ENCODE assay signal across 28 mouse cellular contexts in the genomic region with DNA sequence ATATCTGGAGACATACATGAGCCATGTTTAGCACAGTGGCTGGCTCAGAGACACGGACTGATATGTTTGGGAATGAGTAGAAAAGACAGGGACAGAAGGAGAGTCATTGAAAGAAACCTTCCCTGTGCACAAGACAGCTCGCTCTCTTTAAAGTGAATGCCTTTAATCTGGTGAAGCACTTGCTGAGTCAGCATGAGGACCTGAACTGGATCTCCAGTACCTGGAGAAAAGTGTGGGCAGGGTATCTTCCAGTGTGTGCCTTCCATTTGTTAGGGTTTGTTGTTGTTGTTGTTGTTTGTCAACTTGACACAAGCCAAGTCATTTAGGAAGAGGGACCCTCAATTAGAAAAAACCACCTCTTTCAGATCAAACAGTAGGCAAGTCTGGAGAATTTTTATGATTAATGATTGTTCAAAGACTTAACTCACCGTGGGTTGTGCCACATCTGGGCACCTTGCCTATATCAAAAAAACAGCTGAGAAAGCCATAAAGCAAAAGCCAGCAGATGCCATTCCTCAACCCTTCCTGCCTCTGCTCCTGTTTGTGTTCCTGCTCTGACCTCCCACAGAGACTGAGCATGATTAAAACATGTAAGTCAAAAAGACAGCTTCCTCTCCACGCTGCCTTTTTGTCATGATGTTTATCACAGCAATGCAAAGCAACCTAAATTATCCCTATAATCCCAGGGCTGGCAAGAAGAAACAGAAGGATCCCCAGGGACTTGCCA. TPM values are rescaled to one million over a fixed set of nuclear protein-coding genes. Genes with fewer than 3 reads are reported as not detected.
DNase-seq lines count a peak whose midpoint lies in the region; ATAC-seq and TF ChIP-seq lines count a peak whose summit lies in the region.
"Had no signal": no experiment of that assay in that cellular context is flagged by ENCODE, and none has a peak within 500 bp of the region (broad histone marks: within the 10 kb centered on the region; RNA-seq: fewer than 3 reads in every experiment).

No protein-coding gene starts in this region.

- 11% methylated on average over 4 of the region's 4 CpGs for WGBS in liver, adult 2 months
- 61% methylated on average over 4 of the region's 4 CpGs for WGBS in midbrain, embryonic 15.5 days

- ATAC-seq in midbrain, embryonic 15.5 days (replicated peaks) = no peak
- ATAC-seq: forebrain, embryonic 15.5 days had no signal

- H3K4me2 ChIP-seq in midbrain, embryonic 15.5 days = no peak overlapping the region
- H3K4me2 ChIP-seq: embryonic facial prominence, embryonic 15.5 days; forebrain, embryonic 15.5 days; hindbrain, embryonic 15.5 days; limb, embryonic 12.5 days; neural tube, embryonic 12.5 days had no signal

- no peaks in the 10 kb centered on the region for H3K27me3 ChIP-seq in liver, adult 2 months (ENCODE audit: control insufficient read depth, insufficient read depth, low read length)
- no peaks in the 10 kb centered on the region for H3K27me3 ChIP-seq in midbrain, embryonic 15.5 days (replicated peaks)
- H3K27me3 ChIP-seq: embryonic facial prominence, embryonic 15.5 days; forebrain, embryonic 15.5 days; hindbrain, embryonic 15.5 days; limb, embryonic 12.5 days; megakaryocyte, embryonic 14.5 days; neural tube, embryonic 12.5 days had no signal

- H3K4me1 ChIP-seq in liver, adult 2 months (ENCODE audit: control insufficient read depth, insufficient read depth, low read length) = peaks cover 20% of the 10 kb centered on the region
- no peaks in the 10 kb centered on the region for H3K4me1 ChIP-seq in midbrain, embryonic 15.5 days
- H3K4me1 ChIP-seq: embryonic facial prominence, embryonic 15.5 days; forebrain, embryonic 15.5 days; heart, embryonic 10.5 days; hindbrain, embryonic 15.5 days; limb, embryonic 12.5 days; megakaryocyte, embryonic 14.5 days; neural tube, embryonic 12.5 days had no signal

- no peak for TF ChIP-seq POLR2A in liver, adult 2 months (IDR thresholded peaks at IDR 0.05; ENCODE audit: extremely low read depth, insufficient read depth, low read length)

- peaks cover 20% of the 10 kb centered on the region for H3K36me3 ChIP-seq in liver, adult 2 months (ENCODE audit: control insufficient read depth, insufficient read depth, low read length)
- H3K36me3 ChIP-seq in midbrain, embryonic 15.5 days (replicated peaks) = no peaks in the 10 kb centered on the region
- H3K36me3 ChIP-seq: embryonic facial prominence, embryonic 15.5 days; forebrain, embryonic 15.5 days; heart, embryonic 10.5 days; hindbrain, embryonic 15.5 days; limb, embryonic 12.5 days; neural tube, embryonic 12.5 days had no signal

- DNase-seq in heart, adult 11 months = peak; percentile 61
- no peak for DNase-seq in heart, postnatal 14 days
- DNase-seq in liver, adult 2 months (ENCODE audit: extremely low read depth, low read depth, low spot score) = peak; percentile 88
- no peak for DNase-seq in liver
- DNase-seq in kidney, postnatal 10 days = peak; percentile 19
- DNase-seq in layer of hippocampus, adult 9-11 months = no peak
- DNase-seq: cerebellum, adult 11 months; cerebellum, adult 9-11 months; lung, adult 18-20 months; midbrain, embryonic 14.5 days; right cerebral cortex, postnatal 14 days; thymus, adult 2 months; thymus, postnatal 4 days had no signal

- peak overlapping the region; percentile 90 for H3K4me3 ChIP-seq in liver, adult 2 months (ENCODE audit: insufficient read depth, low read depth, low read length)
- H3K4me3 ChIP-seq in midbrain, embryonic 15.5 days = no peak overlapping the region
- H3K4me3 ChIP-seq: embryonic facial prominence, embryonic 15.5 days; forebrain, embryonic 15.5 days; heart, embryonic 10.5 days; hindbrain, embryonic 15.5 days; limb, embryonic 12.5 days; megakaryocyte, embryonic 14.5 days; neural tube, embryonic 12.5 days had no signal

- H3K9me3 ChIP-seq in midbrain, embryonic 15.5 days = no peaks in the 10 kb centered on the region
- H3K9me3 ChIP-seq: embryonic facial prominence, embryonic 15.5 days; forebrain, embryonic 15.5 days; heart, embryonic 10.5 days; hindbrain, embryonic 15.5 days; limb, embryonic 12.5 days; megakaryocyte, embryonic 14.5 days; neural tube, embryonic 12.5 days had no signal

- TF ChIP-seq CTCF in liver, adult 2 months (IDR thresholded peaks at IDR 0.05; ENCODE audit: low read depth, low read length) = no peak

- peaks cover 24% of the 10 kb centered on the region; the same call in 1 of the 2 replicates for H3K79me2 ChIP-seq in liver, adult 2 months (ENCODE audit: control insufficient read depth, insufficient read depth, low read length)

- intact Hi-C loops in heart, postnatal 14 days (cut with DNase I) = no loop called here

- peak overlapping the region; percentile 97 for H3K9ac ChIP-seq in liver, adult 2 months (ENCODE audit: low read depth, low read length)
- no peak overlapping the region for H3K9ac ChIP-seq in midbrain, embryonic 15.5 days
- H3K9ac ChIP-seq: embryonic facial prominence, embryonic 15.5 days; forebrain, embryonic 15.5 days; hindbrain, embryonic 15.5 days; limb, embryonic 12.5 days; neural tube, embryonic 12.5 days had no signal

- peak overlapping the region; percentile 99 for H3K27ac ChIP-seq in liver, adult 2 months (replicated peaks; ENCODE audit: insufficient read depth, low read depth, low read length)
- H3K27ac ChIP-seq in midbrain, embryonic 15.5 days = no peak overlapping the region
- H3K27ac ChIP-seq: embryonic facial prominence, embryonic 15.5 days; forebrain, embryonic 15.5 days; heart, embryonic 10.5 days; hindbrain, embryonic 15.5 days; limb, embryonic 12.5 days; neural tube, embryonic 12.5 days; stomach, postnatal 0 days had no signal

RNA-seq across cellular contexts. Expression of gene Acsm1, which starts 11.5 kb away (rescaled TPM):
- under 1 TPM in 1 of 2 experiments, not detected in 1; 0.22 TPM for total RNA-seq in heart, postnatal 14 days (2021)
- 357 and 475 TPM in 2 replicates for total RNA-seq in liver, adult 2 months (2014; rRNA removed)
- 223 and 257 TPM in 2 replicates for polyA plus RNA-seq in liver, adult 2 months (2012; rRNA removed)
- 0.19 TPM in 1 of 2 replicates, not detected in the other for polyA plus RNA-seq in midbrain, embryonic 15.5 days (2015; fragmentation: Nextera tagmentation; extraction: Ambion mirVana)
- total RNA-seq: common myeloid progenitor, adult 5-6 weeks; hematopoietic stem cell, adult 5-6 weeks; layer of hippocampus, postnatal 25 days; MEL had no signal
- polyA plus RNA-seq: forebrain, embryonic 15.5 days; gonadal fat pad, adult 2 months; heart, embryonic 10.5 days; hindbrain, embryonic 15.5 days; intestine, embryonic 14.5 days; limb, embryonic 12.5 days; midbrain, embryonic 14.5 days; neural tube, embryonic 12.5 days had no signal

Comparison
In these comparisons a context has a peak if more than half of its experiments do, and no peak if none do; other contexts are left out.
1. DNase-seq: peak in heart, adult 11 months (single experiment), liver, adult 2 months (single experiment) and kidney, postnatal 10 days (single experiment); none in heart, postnatal 14 days (0 of 2), liver (single experiment) and layer of hippocampus, adult 9-11 months (single experiment).
2. RNA of gene Acsm1, which starts 11.5 kb away (total RNA-seq): 357 to 475 TPM in liver, adult 2 months; 0.22 TPM in heart, postnatal 14 days; every median in the first group is over 100 times any median in the second.